Mouse (Mus musculus) liver, embryonic 14.5 days (tissue): ENCODE data around the gene Armc9. TPM values are rescaled to one million over a fixed set of nuclear protein-coding genes. Genes with fewer than 3 reads are reported as not detected.

Experiments
- ATAC-seq: fragments of 200-750 bp; cut with Nextera tagmentation; 2 replicates; pipeline ENCODE4 v1.8.0; 2017; ENCODE audit warnings: moderate number of reproducible peaks, mild to moderate bottlenecking, moderate library complexity; ENCODE audit not compliant: insufficient read depth
- DNase-seq, 3 experiments: peaks; one replicate each; pipeline ENCODE4 v3.0.0-alpha.2; 2012 to 2013; ENCODE audit warnings: low read depth in 3 of 3, low spot score in 3 of 3
- H3K27ac ChIP-seq: fragments of 300-500 bp; sonication (generic); 2 replicates; pipeline ENCODE4 v1.5.1; 2014; ENCODE audit warnings: moderate library complexity, mild to moderate bottlenecking, control low read depth, inconsistent platforms
- H3K27me3 ChIP-seq: fragments of 300-500 bp; sonication (generic); 2 replicates; pipeline ENCODE4 v1.6.1; 2014; ENCODE audit warnings: mild to moderate bottlenecking, low read length, moderate library complexity; ENCODE audit not compliant: control insufficient read depth, insufficient read depth
- H3K36me3 ChIP-seq: fragments of 300-500 bp; sonication (generic); replicated peaks from 2 replicates; pipeline ENCODE4 v1.6.1; 2014; ENCODE audit warnings: low read depth; ENCODE audit not compliant: control insufficient read depth, insufficient read depth
- H3K4me1 ChIP-seq, 2 experiments: fragments of 200-500 bp in 1 of 2; fragments of 300-500 bp in 1 of 2; sonication (generic) in 1 of 2; replicated peaks; 2 replicates each; pipeline ENCODE4 v1.6.1; 2012 to 2014; ENCODE audit warnings: antibody characterized with exemption in 1 of 2, inconsistent platforms in 1 of 2, low read length in 1 of 2; ENCODE audit not compliant: control insufficient read depth in 2 of 2, insufficient read depth in 2 of 2
- H3K4me2 ChIP-seq: fragments of 300-500 bp; sonication (generic); 2 replicates; pipeline ENCODE4 v1.6.1; 2014; ENCODE audit warnings: low read depth, mild to moderate bottlenecking, control low read depth, moderate library complexity
- H3K4me3 ChIP-seq, 2 experiments: fragments of 200-500 bp in 1 of 2; fragments of 300-500 bp in 1 of 2; sonication (generic) in 1 of 2; 2 replicates each; pipeline ENCODE4 v1.5.1; 2012 to 2014; ENCODE audit warnings: low read depth in 2 of 2, low read length in 2 of 2, mild to moderate bottlenecking in 2 of 2, control low read depth in 1 of 2, inconsistent platforms in 1 of 2, moderate library complexity in 1 of 2; ENCODE audit not compliant: insufficient read depth in 1 of 2
- H3K9ac ChIP-seq: fragments of 300-500 bp; sonication (generic); replicated peaks from 2 replicates; pipeline ENCODE4 v1.6.1; 2014; ENCODE audit warnings: mild to moderate bottlenecking, control low read depth, moderate library complexity
- H3K9me3 ChIP-seq: fragments of 300-500 bp; sonication (generic); 2 replicates; pipeline ENCODE4 v1.6.1; 2016; ENCODE audit warnings: low read length, mixed read lengths; ENCODE audit not compliant: control insufficient read depth
- CTCF ChIP-seq: IDR thresholded peaks from 2 replicates; pipeline ENCODE4 v1.5.1; 2016; ENCODE audit warnings: antibody characterized with exemption, low read depth, control low read depth
- EP300 ChIP-seq: IDR thresholded peaks from 2 replicates; pipeline ENCODE4 v1.6.1; 2016; ENCODE audit warnings: antibody characterized with exemption, low read depth
- WGBS: fragments of 180-500 bp; shearing (Covaris S2); extraction: QIAGEN DNeasy Blood & Tissue Kit; methylation state at CpG from one replicate; pipeline ENCODE4 v1.1.7; 2014; ENCODE audit not compliant: insufficient replicate concordance; 5-methylcytosine and 5-hydroxymethylcytosine counted together
- polyA plus RNA-seq, 2 experiments: library from polyadenylated mRNA; depleted of rRNA in 1 of 2; stranded (reverse) in 1 of 2; unstranded in 1 of 2; fragments of >200 nt; fragmentation: Nextera tagmentation in 1 of 2; extraction: Ambion mirVana in 1 of 2; gene quantifications; 2 replicates each; pipeline versions ENCODE4 v1.2.1 to v1.2.3; 2012 to 2014

Gene Armc9
- polyA plus RNA-seq, 2 experiments: 5.5 to 8.4 TPM

GRCm38 (mm10) chr1:86178462-86179253, 24.1 kb downstream of the Armc9 start:
- H3K36me3 ChIP-seq: peaks cover 3% of the 10 kb centered on the region; the same call in 1 of the 2 replicates
- no peaks in the 10 kb centered on the region for H3K9me3 ChIP-seq
- WGBS: 34% methylated on average over 7 of the region's 7 CpGs
- TF ChIP-seq EP300 (no peak), CTCF (peak; percentile 100)
- DNase-seq: peak; percentile 74 to 81 (median 78)
- H3K9ac ChIP-seq: no peak overlapping the region
- no peaks in the 10 kb centered on the region for H3K27me3 ChIP-seq
- H3K4me3 ChIP-seq: no peak overlapping the region
- ATAC-seq: peak; percentile 61
- no peak overlapping the region for H3K4me2 ChIP-seq
- H3K27ac ChIP-seq: no peak overlapping the region
- H3K4me1 ChIP-seq: peaks cover 11 to 13% of the 10 kb centered on the region in 2 experiments

DNA sequence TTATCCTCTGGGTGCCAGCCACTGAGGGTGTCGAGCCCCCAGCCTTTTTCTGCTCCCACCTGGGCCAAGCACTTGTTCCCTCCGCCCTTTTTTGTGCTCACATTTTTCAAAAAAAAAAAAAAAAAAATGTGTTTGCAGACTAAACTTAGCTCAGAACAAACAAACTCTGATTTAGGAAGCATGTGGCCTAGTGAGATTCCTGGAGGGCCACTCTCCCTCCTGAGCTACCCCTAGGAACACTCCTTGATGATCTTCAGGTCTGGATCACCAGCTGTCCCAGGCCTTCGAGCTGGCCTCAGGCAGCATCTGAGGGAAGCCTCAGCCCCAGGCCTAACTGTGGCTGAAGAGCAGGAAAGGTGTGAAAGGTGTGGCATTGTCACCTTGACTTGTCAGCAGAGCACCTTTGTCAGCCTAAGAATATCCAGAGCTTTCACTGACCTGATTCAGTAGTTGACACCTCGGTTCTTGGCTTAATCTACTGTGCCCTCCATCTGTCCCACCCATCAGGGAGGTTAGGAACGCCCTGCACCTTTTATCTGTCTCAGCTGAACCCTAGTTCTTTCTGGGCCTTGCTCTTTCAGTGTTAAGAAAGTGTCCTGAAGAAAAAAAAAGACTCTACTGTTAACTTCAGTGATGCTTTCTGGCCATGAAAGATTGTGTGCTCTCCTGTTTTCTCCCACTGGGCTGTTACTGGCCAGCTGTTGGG, 27.6 kb downstream of the Armc9 start:
- WGBS: 38% methylated on average over 5 of the region's 5 CpGs
- peak overlapping the region; percentile 7 for H3K27ac ChIP-seq
- H3K36me3 ChIP-seq: no peaks in the 10 kb centered on the region
- H3K4me2 ChIP-seq: peak overlapping the region; percentile 36
- TF ChIP-seq CTCF (no peak), EP300 (peak; percentile 33; the same call in 1 of the 2 replicates)
- no peak overlapping the region for H3K9ac ChIP-seq
- ATAC-seq (peak; percentile 59), DNase-seq (peak; percentile 36 to 42 (median 37))
- no peaks in the 10 kb centered on the region for H3K27me3 ChIP-seq
- H3K9me3 ChIP-seq: no peaks in the 10 kb centered on the region
- H3K4me1 ChIP-seq: peaks cover 11 to 13% of the 10 kb centered on the region in 2 experiments
- H3K4me3 ChIP-seq: no peak overlapping the region

GRCm38 (mm10) chr1:86183577-86184263, 29.1 kb downstream of the Armc9 start:
- no peak overlapping the region for H3K4me2 ChIP-seq
- DNase-seq (no peak), ATAC-seq (no peak)
- peaks cover 11 to 13% of the 10 kb centered on the region in 2 experiments for H3K4me1 ChIP-seq
- H3K27ac ChIP-seq: no peak overlapping the region
- no peak for TF ChIP-seq EP300
- TF ChIP-seq CTCF: no peak
- WGBS: 54% methylated on average over 4 of the region's 4 CpGs
- no peak overlapping the region for H3K9ac ChIP-seq
- H3K9me3 ChIP-seq: no peaks in the 10 kb centered on the region
- H3K36me3 ChIP-seq: no peaks in the 10 kb centered on the region
- H3K4me3 ChIP-seq: no peak overlapping the region
- H3K27me3 ChIP-seq: no peaks in the 10 kb centered on the region

- no peak overlapping the region for H3K27ac ChIP-seq
- no peak overlapping the region for H3K4me3 ChIP-seq
- DNase-seq (no peak), ATAC-seq (no peak)
- H3K36me3 ChIP-seq: no peaks in the 10 kb centered on the region
- 44% methylated on average over 7 of the region's 7 CpGs for WGBS
- no peak overlapping the region for H3K9ac ChIP-seq
- no peak overlapping the region for H3K4me2 ChIP-seq
- no peaks in the 10 kb centered on the region for H3K27me3 ChIP-seq
- no peaks in the 10 kb centered on the region for H3K9me3 ChIP-seq
- H3K4me1 ChIP-seq: peaks cover 7 to 11% of the 10 kb centered on the region in 2 experiments
- no peak for TF ChIP-seq EP300
- no peak for TF ChIP-seq CTCF
Measured at GRCm38 (mm10) chr1:86186762-86187161, 32.2 kb downstream of the Armc9 start.
